Mouse (Mus musculus) stomach, embryonic 14.5 days (tissue): Measurements from ENCODE around the gene Lyve1. TPM values are rescaled to one million over a fixed set of nuclear protein-coding genes. Genes with fewer than 3 reads are reported as not detected.

Experiments
- ATAC-seq: fragments of 200-750 bp; cut with Nextera tagmentation; 2 replicates; pipeline ENCODE4 v1.8.0; 2017; ENCODE audit warnings: low read depth, moderate TSS enrichment; ENCODE audit not compliant: insufficient number of reproducible peaks, insufficient read depth, low FRiP score
- H3K27ac ChIP-seq: fragments of 300-500 bp; sonication (generic); 2 replicates; pipeline ENCODE4 v1.5.1; 2014; ENCODE audit warnings: mild to moderate bottlenecking, low read length, moderate library complexity, mixed read lengths
- H3K27me3 ChIP-seq: fragments of 300-500 bp; sonication (generic); 2 replicates; pipeline ENCODE4 v1.6.1; 2014; ENCODE audit warnings: low read length, control low read depth, mixed read lengths; ENCODE audit not compliant: control insufficient read depth, insufficient read depth
- H3K36me3 ChIP-seq: fragments of 300-500 bp; sonication (generic); 2 replicates; pipeline ENCODE4 v1.6.1; 2014; ENCODE audit warnings: mild to moderate bottlenecking, control low read depth, low read length, moderate library complexity, mixed read lengths; ENCODE audit not compliant: control insufficient read depth, insufficient read depth
- H3K4me1 ChIP-seq: fragments of 300-500 bp; sonication (generic); 2 replicates; pipeline ENCODE4 v1.6.1; 2014; ENCODE audit warnings: low read length, control low read depth, mixed read lengths; ENCODE audit not compliant: control insufficient read depth, insufficient read depth
- H3K4me2 ChIP-seq: fragments of 300-500 bp; sonication (generic); replicated peaks from 2 replicates; pipeline ENCODE4 v1.6.1; 2014; ENCODE audit warnings: low read depth, low read length, control low read depth
- H3K4me3 ChIP-seq: fragments of 300-500 bp; sonication (generic); 2 replicates; pipeline ENCODE4 v1.5.1; 2014; ENCODE audit warnings: low read depth, low read length, control low read depth
- H3K9ac ChIP-seq: fragments of 300-500 bp; sonication (generic); replicated peaks from 2 replicates; pipeline ENCODE4 v1.6.1; 2014; ENCODE audit warnings: low read depth, mild to moderate bottlenecking, control low read depth, low read length, moderate library complexity, mixed read lengths
- H3K9me3 ChIP-seq: fragments of 300-500 bp; sonication (generic); 2 replicates; pipeline ENCODE4 v1.6.1; 2016; ENCODE audit warnings: low read depth, low read length, control low read depth; ENCODE audit not compliant: control insufficient read depth
- WGBS: fragments of 180-500 bp; shearing (Covaris S2); extraction: QIAGEN DNeasy Blood & Tissue Kit; methylation state at CpG from one replicate; pipeline ENCODE4 v1.1.7; 2014; 5-methylcytosine and 5-hydroxymethylcytosine counted together
- polyA plus RNA-seq: library from polyadenylated mRNA; unstranded; fragments of >200 nt; fragmentation: Nextera tagmentation; extraction: Ambion mirVana; gene quantifications from 2 replicates; pipeline ENCODE4 v1.2.1, GENCODE M21; 2014

Gene Lyve1
- polyA plus RNA-seq, 1 experiment from 2014 or later, result 5.6 TPM

GRCm38 (mm10) chr7:110865570-110865969 lies 2.5 kb upstream of the Lyve1 start:
- H3K9me3 ChIP-seq, result no peaks in the 10 kb centered on the region
- WGBS, result 54% methylated on average over 6 of the region's 6 CpGs
- no peak overlapping the region for H3K27ac ChIP-seq
- ATAC-seq, result no peak
- H3K9ac ChIP-seq, result no peak overlapping the region
- 0 out of 2 replicates have a peak, but pooled peaks cover 4% of the 10 kb centered on the region for H3K36me3 ChIP-seq
- 0 out of 2 replicates have a peak, but pooled peaks cover 4% of the 10 kb centered on the region for H3K4me1 ChIP-seq
- H3K27me3 ChIP-seq, result no peaks in the 10 kb centered on the region
- no peak overlapping the region for H3K4me3 ChIP-seq
- H3K4me2 ChIP-seq, result no peak overlapping the region

GRCm38 (mm10) chr7:110865038-110865437 lies 2.0 kb upstream of the Lyve1 start:
- Histone ChIP-seq H3K27ac (no peak overlapping the region), H3K36me3 (0 out of 2 replicates have a peak, but pooled peaks cover 4% of the 10 kb centered on the region), H3K9ac (no peak overlapping the region), H3K4me3 (no peak overlapping the region), H3K4me1 (peaks cover 6% of the 10 kb centered on the region; the same call in 1 of the 2 replicates), H3K9me3 (no peaks in the 10 kb centered on the region), H3K4me2 (no peak overlapping the region), H3K27me3 (no peaks in the 10 kb centered on the region)
- 21% methylated on average over 10 of the region's 10 CpGs for WGBS
- ATAC-seq, result peak; percentile 25; the same call in 1 of the 2 replicates

- Histone ChIP-seq H3K4me2 (no peak overlapping the region), H3K36me3 (no peaks in the 10 kb centered on the region), H3K27me3 (no peaks in the 10 kb centered on the region), H3K9me3 (no peaks in the 10 kb centered on the region), H3K9ac (no peak overlapping the region), H3K4me3 (no peak overlapping the region), H3K4me1 (peaks cover 9% of the 10 kb centered on the region; the same call in 1 of the 2 replicates), H3K27ac (peak overlapping the region; percentile 34; the same call in 1 of the 2 replicates)
- 27% methylated on average over 5 of the region's 5 CpGs for WGBS
- no peak for ATAC-seq
Measured at GRCm38 (mm10) chr7:110860129-110860528, 2.9 kb downstream of the Lyve1 start.

- 68% methylated on average over 1 of the region's 1 CpGs for WGBS
- H3K9me3 ChIP-seq, result no peaks in the 10 kb centered on the region
- no peak overlapping the region for H3K9ac ChIP-seq
- no peaks in the 10 kb centered on the region for H3K27me3 ChIP-seq
- no peaks in the 10 kb centered on the region for H3K36me3 ChIP-seq
- H3K4me2 ChIP-seq, result no peak overlapping the region
- ATAC-seq, result no peak
- H3K27ac ChIP-seq, result no peak overlapping the region
- H3K4me3 ChIP-seq, result no peak overlapping the region
- peaks cover 18% of the 10 kb centered on the region; the same call in 1 of the 2 replicates for H3K4me1 ChIP-seq
Measured at GRCm38 (mm10) chr7:110855604-110856003, 7.4 kb downstream of the Lyve1 start.

GRCm38 (mm10) chr7:110854927-110855546 lies 8.0 kb downstream of the Lyve1 start:
- no peak for ATAC-seq
- Histone ChIP-seq H3K9me3 (no peaks in the 10 kb centered on the region), H3K4me1 (peaks cover 17% of the 10 kb centered on the region; the same call in 1 of the 2 replicates), H3K27me3 (no peaks in the 10 kb centered on the region), H3K4me3 (no peak overlapping the region), H3K9ac (no peak overlapping the region), H3K36me3 (no peaks in the 10 kb centered on the region), H3K4me2 (no peak overlapping the region), H3K27ac (no peak overlapping the region)
- 69% methylated on average over 8 of the region's 8 CpGs for WGBS

- Histone ChIP-seq H3K4me1 (peaks cover 12% of the 10 kb centered on the region; the same call in 1 of the 2 replicates), H3K36me3 (no peaks in the 10 kb centered on the region), H3K4me3 (no peak overlapping the region), H3K27ac (no peak overlapping the region), H3K4me2 (no peak overlapping the region), H3K9me3 (no peaks in the 10 kb centered on the region), H3K9ac (no peak overlapping the region), H3K27me3 (no peaks in the 10 kb centered on the region)
- no peak for ATAC-seq
- WGBS, result 47% methylated on average over 3 of the region's 3 CpGs
Measured at GRCm38 (mm10) chr7:110854519-110854918, 8.5 kb downstream of the Lyve1 start.

- H3K9ac ChIP-seq, result no peak overlapping the region
- no peak overlapping the region for H3K4me2 ChIP-seq
- ATAC-seq, result no peak
- 35% methylated on average over 10 of the region's 10 CpGs for WGBS
- H3K27me3 ChIP-seq, result no peaks in the 10 kb centered on the region
- no peak overlapping the region for H3K27ac ChIP-seq
- no peaks in the 10 kb centered on the region for H3K36me3 ChIP-seq
- no peak overlapping the region for H3K4me3 ChIP-seq
- no peaks in the 10 kb centered on the region for H3K9me3 ChIP-seq
- peaks cover 12% of the 10 kb centered on the region; the same call in 1 of the 2 replicates for H3K4me1 ChIP-seq
Measured at GRCm38 (mm10) chr7:110853611-110854010, 9.4 kb downstream of the Lyve1 start.

- Histone ChIP-seq H3K9ac (no peak overlapping the region), H3K4me1 (peaks cover 12% of the 10 kb centered on the region; the same call in 1 of the 2 replicates), H3K9me3 (no peaks in the 10 kb centered on the region), H3K36me3 (no peaks in the 10 kb centered on the region), H3K27me3 (no peaks in the 10 kb centered on the region), H3K27ac (peak overlapping the region; percentile 79; the same call in 1 of the 2 replicates), H3K4me3 (no peak overlapping the region), H3K4me2 (no peak overlapping the region)
- WGBS, result 56% methylated on average over 7 of the region's 7 CpGs
- ATAC-seq, result peak; percentile 88
Measured at GRCm38 (mm10) chr7:110851541-110852203, 11.4 kb downstream of the Lyve1 start.
